10 mouse cellular contexts compared by ENCODE assay signal in genomic region chr4:43631956-43632920, GRCm38 (mm10). TPM values are rescaled to one million over a fixed set of nuclear protein-coding genes. Genes with fewer than 3 reads are reported as not detected.
DNase-seq lines count a peak whose midpoint lies in the region; ATAC-seq and TF ChIP-seq lines count a peak whose summit lies in the region.
"Had no signal": no experiment of that assay in that cellular context is flagged by ENCODE, and none has a peak within 500 bp of the region (broad histone marks: within the 10 kb centered on the region; RNA-seq: fewer than 3 reads in every experiment).

No protein-coding gene starts in this region.

- H3K4me1 ChIP-seq in heart, adult 2 months (ENCODE audit: control insufficient read depth, insufficient read depth, low read length): peaks cover 13% of the 10 kb centered on the region
- peaks cover 26% of the 10 kb centered on the region for H3K4me1 ChIP-seq in G1E (ENCODE audit: insufficient read depth, low read depth, low read length)
- H3K4me1 ChIP-seq in embryonic facial prominence, embryonic 12.5 days: peaks cover 29% of the 10 kb centered on the region
- H3K4me1 ChIP-seq in hindbrain, embryonic 12.5 days: peaks cover 43% of the 10 kb centered on the region
- H3K4me1 ChIP-seq in liver, embryonic 12.5 days: peaks cover 34% of the 10 kb centered on the region
- H3K4me1 ChIP-seq in stomach, embryonic 16.5 days (ENCODE audit: control insufficient read depth, insufficient read depth, low read length): peaks cover 21% of the 10 kb centered on the region; the same call in 1 of the 2 replicates

- DNase-seq in heart, adult 2 months: peak; percentile 35 to 56
- DNase-seq in heart, postnatal 25 days (ENCODE audit: low spot score): no peak
- DNase-seq in G1E (ENCODE audit: low spot score): no peak
- DNase-seq in urinary bladder, postnatal 10 days (ENCODE audit: low spot score): no peak

- TF ChIP-seq POLR2A in heart, adult 2 months (IDR thresholded peaks at IDR 0.05; ENCODE audit: insufficient read depth, low read depth, low read length): no peak

- peak overlapping the region; percentile 80 for H3K4me3 ChIP-seq in heart, adult 2 months
- H3K4me3 ChIP-seq in G1E (ENCODE audit: low read depth, low read length): peak overlapping the region; percentile 72; the same call in 1 of the 2 replicates
- H3K4me3 ChIP-seq in embryonic facial prominence, embryonic 12.5 days: peak overlapping the region; percentile 63
- H3K4me3 ChIP-seq in hindbrain, embryonic 12.5 days: peak overlapping the region; percentile 68
- H3K4me3 ChIP-seq in liver, embryonic 12.5 days: peak overlapping the region; percentile 62
- peak overlapping the region; percentile 64 for H3K4me3 ChIP-seq in stomach, embryonic 16.5 days (replicated peaks; ENCODE audit: low read length)

- no peaks in the 10 kb centered on the region for H3K27me3 ChIP-seq in heart, adult 2 months (ENCODE audit: control insufficient read depth, insufficient read depth, low read length)
- peaks cover 55% of the 10 kb centered on the region for H3K27me3 ChIP-seq in G1E (ENCODE audit: insufficient read depth, low read length)
- H3K27me3 ChIP-seq in embryonic facial prominence, embryonic 12.5 days: peaks cover 5% of the 10 kb centered on the region; the same call in 1 of the 2 replicates
- peaks cover 5% of the 10 kb centered on the region; the same call in 1 of the 2 replicates for H3K27me3 ChIP-seq in hindbrain, embryonic 12.5 days
- H3K27me3 ChIP-seq in liver, embryonic 12.5 days (replicated peaks): peaks cover 39% of the 10 kb centered on the region
- no peaks in the 10 kb centered on the region; the same call in 1 of the 2 replicates for H3K27me3 ChIP-seq in stomach, embryonic 16.5 days (ENCODE audit: control insufficient read depth, insufficient read depth, low read length)
- H3K27me3 ChIP-seq: Patski had no signal

- peak overlapping the region; percentile 85 for H3K4me2 ChIP-seq in embryonic facial prominence, embryonic 12.5 days (replicated peaks)
- peak overlapping the region; percentile 85 for H3K4me2 ChIP-seq in hindbrain, embryonic 12.5 days (replicated peaks)
- H3K4me2 ChIP-seq in liver, embryonic 12.5 days: peak overlapping the region; percentile 88
- peak overlapping the region; percentile 78 for H3K4me2 ChIP-seq in stomach, embryonic 16.5 days (ENCODE audit: low read depth, low read length)

- no peaks in the 10 kb centered on the region for H3K9me3 ChIP-seq in G1E (replicated peaks)
- no peaks in the 10 kb centered on the region for H3K9me3 ChIP-seq in embryonic facial prominence, embryonic 12.5 days
- H3K9me3 ChIP-seq in hindbrain, embryonic 12.5 days (replicated peaks): no peaks in the 10 kb centered on the region
- H3K9me3 ChIP-seq in liver, embryonic 12.5 days (replicated peaks): no peaks in the 10 kb centered on the region
- no peaks in the 10 kb centered on the region for H3K9me3 ChIP-seq in stomach, embryonic 16.5 days (replicated peaks; ENCODE audit: control insufficient read depth, low read length)

- peak overlapping the region; percentile 95 for H3K9ac ChIP-seq in heart, adult 2 months (ENCODE audit: low read depth, low read length)
- H3K9ac ChIP-seq in embryonic facial prominence, embryonic 12.5 days: peak overlapping the region; percentile 88
- H3K9ac ChIP-seq in hindbrain, embryonic 12.5 days: peak overlapping the region; percentile 93
- H3K9ac ChIP-seq in liver, embryonic 12.5 days: peak overlapping the region; percentile 65; the same call in 1 of the 2 replicates
- H3K9ac ChIP-seq in stomach, embryonic 16.5 days (ENCODE audit: low read length): peak overlapping the region; percentile 86

- TF ChIP-seq CTCF in heart, adult 2 months (IDR thresholded peaks at IDR 0.05): no peak
- no peak for TF ChIP-seq CTCF in G1E (IDR thresholded peaks at IDR 0.05; ENCODE audit: low read depth, low read length)

- H3K79me2 ChIP-seq in heart, adult 2 months (replicated peaks; ENCODE audit: control insufficient read depth, insufficient read depth, low read length): peaks cover 5% of the 10 kb centered on the region; the same call in 1 of the 2 replicates

- peaks cover 3% of the 10 kb centered on the region; the same call in 1 of the 2 replicates for H3K36me3 ChIP-seq in heart, adult 2 months (ENCODE audit: control insufficient read depth, insufficient read depth, low read length)
- no peaks in the 10 kb centered on the region for H3K36me3 ChIP-seq in G1E (replicated peaks)
- no peaks in the 10 kb centered on the region for H3K36me3 ChIP-seq in embryonic facial prominence, embryonic 12.5 days
- no peaks in the 10 kb centered on the region for H3K36me3 ChIP-seq in hindbrain, embryonic 12.5 days
- H3K36me3 ChIP-seq in liver, embryonic 12.5 days: no peaks in the 10 kb centered on the region
- H3K36me3 ChIP-seq in stomach, embryonic 16.5 days (ENCODE audit: control insufficient read depth, insufficient read depth, low read length): no peaks in the 10 kb centered on the region

- ATAC-seq in G1E (ENCODE audit: extremely low read depth, insufficient number of reproducible peaks, low FRiP score, poor library complexity, severe bottlenecking): no peak
- ATAC-seq in embryonic facial prominence, embryonic 12.5 days (ENCODE audit: insufficient number of reproducible peaks, insufficient read depth, low FRiP score, low TSS enrichment): 0 out of 2 replicates have a peak, but pooled peaks have one; percentile 23
- ATAC-seq in hindbrain, embryonic 12.5 days (ENCODE audit: low FRiP score): peak; percentile 32; the same call in 1 of the 2 replicates
- ATAC-seq in liver, embryonic 12.5 days: peak; percentile 17; the same call in 1 of the 2 replicates
- peak; percentile 12 for ATAC-seq in stomach, embryonic 16.5 days (ENCODE audit: insufficient read depth, low FRiP score)

- intact Hi-C loops in heart, adult 2 months (cut with DNase I): loop anchor here (2.0 to 10.0 kb wide), 4 partner anchors 25 to 233 kb away; partner anchors contain the start of genes Fam221b, Hint2 and Tmem8b
- intact Hi-C loops in heart, postnatal 25 days (cut with DNase I): loop anchor here (2.0 to 5.0 kb wide), 3 partner anchors 23 to 55 kb away; partner anchors contain the start of genes Gba2 and Rgp1

- TF ChIP-seq EP300 in heart, adult 2 months (IDR thresholded peaks at IDR 0.05; ENCODE audit: insufficient read depth, low read depth, low read length): no peak

- 57% methylated on average over 40 of the region's 42 CpGs for WGBS in heart, adult 2 months
- WGBS in embryonic facial prominence, embryonic 12.5 days: 44% methylated on average over 42 of the region's 42 CpGs
- WGBS in hindbrain, embryonic 12.5 days: 40% methylated on average over 42 of the region's 42 CpGs
- 54% methylated on average over 42 of the region's 42 CpGs for WGBS in liver, embryonic 12.5 days (ENCODE audit: insufficient replicate concordance)
- 51% methylated on average over 42 of the region's 42 CpGs for WGBS in stomach, embryonic 16.5 days

- H3K27ac ChIP-seq in heart, adult 2 months: peak overlapping the region; percentile 95
- H3K27ac ChIP-seq in embryonic facial prominence, embryonic 12.5 days: peak overlapping the region; percentile 83
- peak overlapping the region; percentile 92 for H3K27ac ChIP-seq in hindbrain, embryonic 12.5 days
- H3K27ac ChIP-seq in liver, embryonic 12.5 days: no peak overlapping the region
- peak overlapping the region; percentile 73; the same call in 1 of the 2 replicates for H3K27ac ChIP-seq in stomach, embryonic 16.5 days (ENCODE audit: low read length)

RNA-seq across cellular contexts. Expression of gene Npr2, which starts 0.5 kb away (rescaled TPM):
- 10 to 100 TPM; 35.9 to 43.4 TPM for total RNA-seq in heart, adult 2 months (2021)
- 57.0 and 63.0 TPM in 2 replicates for polyA plus RNA-seq in heart, adult 2 months (2012; rRNA removed)
- 10 to 100 TPM; 35.9 to 42.4 TPM for total RNA-seq in heart, postnatal 25 days (2021)
- total RNA-seq in G1E (2014; fragmentation: Nextera tagmentation) (6.3 TPM in 1 of 2 replicates, not detected in the other), G1E (2017) (0.23 and 0.44 TPM in 2 replicates)
- polyA plus RNA-seq in G1E (2012): 0.04 TPM in 2 replicates
- polyA plus RNA-seq in embryonic facial prominence, embryonic 12.5 days (2016; fragmentation: Nextera tagmentation; extraction: Ambion mirVana): 25.1 and 29.7 TPM in 2 replicates
- polyA plus RNA-seq in hindbrain, embryonic 12.5 days (2016; fragmentation: Nextera tagmentation; extraction: Ambion mirVana): 30.7 and 31.8 TPM in 2 replicates
- polyA plus RNA-seq in liver, embryonic 12.5 days (2016; fragmentation: Nextera tagmentation; extraction: Ambion mirVana): 1.5 and 2.1 TPM in 2 replicates
- 8.9 and 9.6 TPM in 2 replicates for polyA plus RNA-seq in stomach, embryonic 16.5 days (2015; fragmentation: Nextera tagmentation; extraction: Ambion mirVana)

RNA-seq across cellular contexts. Expression of gene Spag8, which starts 21.2 kb away (rescaled TPM):
- total RNA-seq in heart, adult 2 months (2021): under 1 TPM in 1 of 2 experiments, not detected in 1; 0.29 TPM
- 0.44 and 2.0 TPM in 2 replicates for polyA plus RNA-seq in heart, adult 2 months (2012; rRNA removed)
- total RNA-seq in heart, postnatal 25 days (2021): under 1 TPM; 0.21 to 0.31 TPM
- total RNA-seq in G1E (2014; fragmentation: Nextera tagmentation) (0.73 TPM in 1 of 2 replicates, not detected in the other), G1E (2017) (0.33 and 0.41 TPM in 2 replicates)
- polyA plus RNA-seq in G1E (2012): not detected in 2 replicates
- 1.8 and 1.9 TPM in 2 replicates for polyA plus RNA-seq in embryonic facial prominence, embryonic 12.5 days (2016; fragmentation: Nextera tagmentation; extraction: Ambion mirVana)
- 7.1 and 7.2 TPM in 2 replicates for polyA plus RNA-seq in hindbrain, embryonic 12.5 days (2016; fragmentation: Nextera tagmentation; extraction: Ambion mirVana)
- polyA plus RNA-seq in liver, embryonic 12.5 days (2016; fragmentation: Nextera tagmentation; extraction: Ambion mirVana): 0.20 and 0.36 TPM in 2 replicates
- 1.3 TPM in 2 replicates for polyA plus RNA-seq in stomach, embryonic 16.5 days (2015; fragmentation: Nextera tagmentation; extraction: Ambion mirVana)
- total RNA-seq: heart, postnatal 36 days had no signal

RNA-seq across cellular contexts. Expression of gene Hint2, which starts 24.0 kb away (rescaled TPM):
- total RNA-seq in heart, adult 2 months (2021): 100 to 1,000 TPM; 143 to 155 TPM
- polyA plus RNA-seq in heart, adult 2 months (2012; rRNA removed): 165 and 201 TPM in 2 replicates
- 100 to 1,000 TPM; 138 to 147 TPM for total RNA-seq in heart, postnatal 25 days (2021)
- 16.2 and 18.7 TPM in 2 replicates for total RNA-seq in G1E (2014; fragmentation: Nextera tagmentation)
- total RNA-seq in G1E (2017): 58.3 and 63.1 TPM in 2 replicates
- 42.4 and 50.2 TPM in 2 replicates for polyA plus RNA-seq in G1E (2012)
- 79.3 and 85.8 TPM in 2 replicates for polyA plus RNA-seq in embryonic facial prominence, embryonic 12.5 days (2016; fragmentation: Nextera tagmentation; extraction: Ambion mirVana)
- polyA plus RNA-seq in hindbrain, embryonic 12.5 days (2016; fragmentation: Nextera tagmentation; extraction: Ambion mirVana): 72.7 and 78.3 TPM in 2 replicates
- polyA plus RNA-seq in liver, embryonic 12.5 days (2016; fragmentation: Nextera tagmentation; extraction: Ambion mirVana): 59.8 and 66.1 TPM in 2 replicates
- 97.0 and 101 TPM in 2 replicates for polyA plus RNA-seq in stomach, embryonic 16.5 days (2015; fragmentation: Nextera tagmentation; extraction: Ambion mirVana)

RNA-seq across cellular contexts. Expression of gene Tmem8b, which starts 36.5 kb away (rescaled TPM):
- 10 to 100 TPM; 17.9 to 18.2 TPM for total RNA-seq in heart, adult 2 months (2021)
- polyA plus RNA-seq in heart, adult 2 months (2012; rRNA removed): 21.1 and 22.2 TPM in 2 replicates
- total RNA-seq in heart, postnatal 25 days (2021): 10 to 100 TPM; 15.8 to 16.9 TPM
- 2.9 and 6.0 TPM in 2 replicates for total RNA-seq in G1E (2014; fragmentation: Nextera tagmentation)
- total RNA-seq in G1E (2017): 0.76 and 1.1 TPM in 2 replicates
- 2.9 and 3.6 TPM in 2 replicates for polyA plus RNA-seq in G1E (2012)
- 7.7 and 8.4 TPM in 2 replicates for polyA plus RNA-seq in embryonic facial prominence, embryonic 12.5 days (2016; fragmentation: Nextera tagmentation; extraction: Ambion mirVana)
- 13.7 and 14.4 TPM in 2 replicates for polyA plus RNA-seq in hindbrain, embryonic 12.5 days (2016; fragmentation: Nextera tagmentation; extraction: Ambion mirVana)
- 0.44 and 0.53 TPM in 2 replicates for polyA plus RNA-seq in liver, embryonic 12.5 days (2016; fragmentation: Nextera tagmentation; extraction: Ambion mirVana)
- 3.0 and 3.5 TPM in 2 replicates for polyA plus RNA-seq in stomach, embryonic 16.5 days (2015; fragmentation: Nextera tagmentation; extraction: Ambion mirVana)

RNA-seq across cellular contexts. Expression of gene Fam221b, which starts 36.7 kb away (rescaled TPM):
- under 1 TPM; 0.16 to 0.43 TPM for total RNA-seq in heart, adult 2 months (2021)
- polyA plus RNA-seq in heart, adult 2 months (2012; rRNA removed): 0.18 and 0.35 TPM in 2 replicates
- total RNA-seq in heart, postnatal 25 days (2021): under 1 TPM; 0.20 to 0.26 TPM
- 0.34 TPM in 1 of 2 replicates, not detected in the other for total RNA-seq in G1E (2014; fragmentation: Nextera tagmentation)
- total RNA-seq in G1E (2017): 0.49 and 0.58 TPM in 2 replicates
- polyA plus RNA-seq in G1E (2012): 0.05 and 0.10 TPM in 2 replicates
- polyA plus RNA-seq in embryonic facial prominence, embryonic 12.5 days (2016; fragmentation: Nextera tagmentation; extraction: Ambion mirVana): 2.4 and 2.6 TPM in 2 replicates
- polyA plus RNA-seq in hindbrain, embryonic 12.5 days (2016; fragmentation: Nextera tagmentation; extraction: Ambion mirVana): 3.1 and 3.8 TPM in 2 replicates
- 1.5 and 1.8 TPM in 2 replicates for polyA plus RNA-seq in liver, embryonic 12.5 days (2016; fragmentation: Nextera tagmentation; extraction: Ambion mirVana)
- polyA plus RNA-seq in stomach, embryonic 16.5 days (2015; fragmentation: Nextera tagmentation; extraction: Ambion mirVana): 2.6 and 3.2 TPM in 2 replicates

Comparison
In these comparisons a context has a peak if more than half of its experiments do, and no peak if none do; other contexts are left out.
1. DNase-seq: peak in heart, adult 2 months (2 of 2); none in heart, postnatal 25 days (single experiment), G1E (single experiment) and urinary bladder, postnatal 10 days (single experiment).
2. Peak in every context shown above with its lines, with median percentiles within 50 percentile points of each other: H3K4me3 ChIP-seq, H3K9ac ChIP-seq and H3K4me2 ChIP-seq.